Mouse (Mus musculus) urinary bladder, postnatal 14 days (tissue): Measurements from ENCODE around the gene Slc25a35.
A peak's percentile ranks its signal among the peaks of the same experiment; 100 is the strongest.
"Not testable (repeated sequence)": the region's sequence is repeated elsewhere in the genome, so short reads cannot be mapped to it uniquely, and the experiment has no call there.

Experiments
- DNase-seq: peaks from one replicate; pipeline ENCODE4 v3.0.0; 2021; ENCODE audit warnings: low spot score

Gene Slc25a35

GRCm38 (mm10) chr11:69008182-69009121 is 40.5 kb downstream of the Slc25a35 start, which contains the start of gene Pfas:
Pfas (minus strand) TSS chr11:69008460.
- peak; percentile 93 for DNase-seq

GRCm38 (mm10) chr11:69009508-69009907 is 41.6 kb downstream of the Slc25a35 start:
- no peak for DNase-seq

GRCm38 (mm10) chr11:69010400-69011323 is 42.7 kb downstream of the Slc25a35 start:
- no peak for DNase-seq

GRCm38 (mm10) chr11:69011445-69011844 is 43.5 kb downstream of the Slc25a35 start:
- not testable (repeated sequence) for DNase-seq

GRCm38 (mm10) chr11:69012071-69012601 is 44.2 kb downstream of the Slc25a35 start:
- DNase-seq: peak; percentile 89

GRCm38 (mm10) chr11:69015644-69016441 is 47.9 kb downstream of the Slc25a35 start, which contains the start of gene Ctc1:
Ctc1 (plus strand) TSS chr11:69015911.
- DNase-seq: peak; percentile 90

- DNase-seq: no peak
Observed at GRCm38 (mm10) chr11:69016755-69017154, 48.8 kb downstream of the Slc25a35 start.

- DNase-seq: no peak
Observed at GRCm38 (mm10) chr11:69020691-69021090, 52.8 kb downstream of the Slc25a35 start.
